Mouse (Mus musculus) cerebellum, adult 9-10 months (tissue): ENCODE data around the gene Pecam1.
A peak's percentile ranks its signal among the peaks of the same experiment; 100 is the strongest.

Source experiments
- DNase-seq: peaks from one replicate; pipeline ENCODE4 v3.0.0; 2022

Pecam1 gene

DNA sequence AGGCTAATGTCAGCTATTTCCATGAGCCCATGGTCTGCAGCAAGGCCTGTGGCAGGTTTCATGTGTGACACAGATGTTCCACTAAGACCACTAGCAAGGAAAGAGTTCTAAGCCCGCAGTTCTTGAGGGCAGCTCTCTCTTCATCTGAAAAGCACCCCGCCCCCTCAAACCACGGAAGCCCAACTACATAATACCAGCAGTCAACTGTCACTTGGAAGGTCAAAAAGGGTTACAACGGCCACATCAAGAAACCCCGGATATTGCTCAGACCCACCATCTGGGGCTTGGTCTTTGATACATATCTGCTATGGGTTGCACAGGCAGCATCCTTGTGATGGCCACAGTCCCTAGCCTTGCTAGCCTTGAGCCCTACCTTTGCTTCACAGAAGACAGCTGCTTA is 62.1 kb downstream of the Pecam1 start:
- DNase-seq: no peak

DNA sequence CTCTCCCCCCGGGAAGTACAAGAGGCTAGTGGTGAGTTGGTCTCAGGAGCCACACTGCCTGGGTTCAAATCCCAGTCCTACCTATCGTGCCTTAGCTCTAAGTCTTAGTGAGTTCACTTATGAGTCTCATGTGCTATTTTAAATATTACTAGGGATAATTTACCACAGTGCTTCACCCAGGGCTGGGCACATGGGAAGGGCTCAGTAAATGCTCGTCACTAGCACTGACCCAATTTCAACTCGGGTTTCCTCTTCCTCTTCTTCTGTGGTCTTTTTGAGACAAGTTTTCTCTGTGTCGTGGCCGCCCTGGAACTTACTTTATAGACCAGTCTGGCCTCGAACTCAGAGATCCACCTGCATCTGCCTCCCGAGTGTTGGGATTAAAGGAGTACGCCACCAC is 63.1 kb downstream of the Pecam1 start:
- DNase-seq: no peak

DNA sequence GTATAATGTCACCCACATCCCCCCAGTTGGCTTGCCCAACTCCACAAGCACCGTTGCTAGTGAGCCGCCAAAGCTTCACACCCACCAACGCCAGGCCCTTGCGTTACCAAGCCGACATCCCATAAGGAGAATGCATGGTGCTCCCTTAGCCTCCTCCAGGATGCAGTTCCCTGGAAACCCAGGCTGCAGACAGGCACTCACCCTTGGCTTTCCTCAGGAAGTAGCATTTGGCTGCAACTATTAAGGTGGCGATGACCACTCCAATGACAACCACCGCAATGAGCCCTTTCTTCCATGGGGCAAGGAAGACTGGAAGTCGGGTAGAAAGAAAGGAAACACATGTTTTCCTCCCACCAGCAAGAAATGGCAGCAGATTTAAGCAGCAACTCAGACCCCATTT is 66.4 kb downstream of the Pecam1 start:
- DNase-seq: no peak

DNA sequence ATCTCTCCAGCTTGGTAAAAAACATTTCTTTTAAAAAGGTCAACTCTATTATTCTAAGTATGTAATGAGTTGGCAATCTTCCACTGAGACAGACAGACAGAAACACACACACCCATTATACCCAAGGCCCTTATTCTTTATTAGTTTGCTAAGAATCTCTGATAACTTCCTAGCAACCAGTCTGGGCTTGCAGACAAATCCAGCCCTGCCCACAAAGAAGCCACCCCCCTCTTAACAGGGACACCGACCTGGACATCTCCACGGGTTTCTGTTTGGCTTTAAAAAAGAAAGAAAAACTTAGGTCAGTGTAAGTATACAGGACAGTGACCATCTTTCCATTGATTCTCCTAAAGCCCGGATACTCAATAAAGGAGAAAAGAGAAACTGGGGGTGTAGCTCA is 67.1 kb downstream of the Pecam1 start:
- no peak for DNase-seq

DNA sequence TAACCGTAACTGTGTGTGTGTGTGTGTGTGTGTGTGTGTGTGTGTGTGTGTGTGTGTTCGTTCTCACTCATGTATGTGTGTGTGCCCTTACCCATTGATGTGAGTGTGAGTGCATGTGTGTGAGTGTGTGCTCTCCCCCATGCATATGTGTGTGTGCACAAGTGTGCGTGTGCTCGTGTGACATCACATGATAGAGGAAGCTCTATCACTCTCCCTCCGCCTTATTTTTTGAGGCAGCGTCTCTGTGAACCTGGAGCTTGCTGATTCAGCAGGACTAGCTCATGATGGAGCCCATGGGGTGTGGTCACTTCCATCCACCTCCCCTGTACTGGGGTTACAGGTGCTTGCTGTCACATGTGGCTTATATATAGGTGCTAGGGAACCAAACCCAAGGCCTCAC is 69.3 kb downstream of the Pecam1 start:
- DNase-seq: no peak

DNA sequence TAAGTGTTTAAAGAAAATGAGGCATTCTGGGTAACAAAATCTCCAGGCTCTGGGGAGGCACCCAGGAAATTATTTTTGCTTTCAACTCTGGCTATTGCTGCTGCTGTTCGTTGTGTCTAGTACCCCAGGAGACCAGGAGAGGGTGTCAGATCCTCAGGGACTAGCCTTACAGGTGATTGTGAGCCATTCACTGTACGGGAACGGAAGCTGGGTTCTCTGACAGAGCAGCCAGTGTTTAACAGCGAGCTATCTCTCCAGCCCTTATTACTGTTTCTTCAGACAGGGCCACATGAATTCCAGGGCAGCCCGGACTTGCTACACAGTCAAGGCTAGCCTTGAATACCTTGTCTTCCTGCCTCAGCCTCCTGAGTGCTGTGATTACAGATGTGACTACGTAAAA is 70.6 kb downstream of the Pecam1 start:
- peak; percentile 46 for DNase-seq

DNA sequence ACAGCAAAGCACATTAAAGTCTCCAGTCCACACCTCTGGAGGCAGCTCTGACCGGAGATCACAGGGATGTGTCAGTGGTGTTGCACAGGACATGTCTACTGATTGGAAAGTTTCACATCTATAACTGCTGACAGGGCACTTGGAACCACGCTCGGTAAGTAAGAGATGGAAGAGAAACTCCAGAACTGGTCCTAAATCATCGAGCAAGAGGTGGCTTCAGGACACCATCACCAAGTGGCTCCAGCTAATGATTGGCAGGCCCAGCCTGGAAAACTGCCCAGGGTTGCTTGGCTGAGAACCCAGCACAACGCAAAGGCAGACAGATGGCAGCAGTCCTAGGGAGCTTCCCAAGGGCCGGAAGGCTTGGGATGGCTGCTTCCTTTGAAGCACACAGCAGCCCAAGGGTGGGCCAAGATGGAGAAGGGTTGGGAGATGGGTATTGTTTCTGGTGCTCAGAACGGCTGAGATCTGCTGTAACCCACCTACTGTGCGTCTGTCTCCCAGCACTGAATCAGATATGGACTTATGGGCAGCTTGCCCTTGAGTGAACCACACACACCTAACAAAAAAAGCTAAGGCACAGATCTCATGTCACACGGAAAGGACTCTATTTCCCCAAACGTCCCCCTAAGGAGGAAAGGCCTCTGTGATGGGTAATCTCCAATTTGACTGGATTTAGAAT is 72.4 kb downstream of the Pecam1 start:
- peak; percentile 97 for DNase-seq

DNA sequence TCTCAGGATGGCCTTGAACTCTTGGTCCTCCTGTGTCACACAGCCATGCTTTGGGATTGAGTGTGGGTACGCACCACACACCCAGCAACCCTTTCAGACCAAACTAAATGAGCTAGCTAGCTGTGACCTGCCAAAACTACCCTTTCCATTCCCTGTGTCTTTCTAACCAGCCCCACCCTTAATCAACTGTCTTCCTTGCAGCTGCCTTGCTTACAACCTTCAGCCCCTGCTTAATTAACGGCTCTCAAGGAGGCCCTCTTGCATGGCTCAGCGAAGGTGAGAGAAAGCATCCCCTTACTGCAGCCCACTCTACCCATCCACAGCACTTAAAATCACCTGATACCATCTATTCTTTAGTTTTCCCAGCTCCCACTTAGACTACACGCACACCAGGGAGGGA is 73.1 kb downstream of the Pecam1 start:
- DNase-seq: no peak

DNA sequence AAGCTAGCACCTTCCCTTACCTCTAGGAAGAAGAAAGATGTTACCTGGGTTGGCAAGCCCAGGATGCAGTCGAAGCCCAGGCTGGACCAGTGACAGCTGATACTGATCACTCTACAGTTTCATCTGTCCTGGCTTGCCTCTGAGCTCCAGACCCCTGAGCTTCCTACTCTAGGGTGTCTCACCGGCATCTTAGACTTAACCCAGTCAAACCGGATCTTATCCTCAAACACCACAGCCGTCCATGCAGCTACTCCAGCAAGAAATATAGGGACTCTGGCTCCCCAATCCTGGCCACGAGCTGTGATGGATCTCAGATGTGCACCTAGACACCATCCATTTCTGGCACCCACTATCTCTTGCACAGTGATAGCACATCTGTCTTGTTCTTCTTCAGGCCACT is 74.6 kb downstream of the Pecam1 start:
- DNase-seq: no peak

DNA sequence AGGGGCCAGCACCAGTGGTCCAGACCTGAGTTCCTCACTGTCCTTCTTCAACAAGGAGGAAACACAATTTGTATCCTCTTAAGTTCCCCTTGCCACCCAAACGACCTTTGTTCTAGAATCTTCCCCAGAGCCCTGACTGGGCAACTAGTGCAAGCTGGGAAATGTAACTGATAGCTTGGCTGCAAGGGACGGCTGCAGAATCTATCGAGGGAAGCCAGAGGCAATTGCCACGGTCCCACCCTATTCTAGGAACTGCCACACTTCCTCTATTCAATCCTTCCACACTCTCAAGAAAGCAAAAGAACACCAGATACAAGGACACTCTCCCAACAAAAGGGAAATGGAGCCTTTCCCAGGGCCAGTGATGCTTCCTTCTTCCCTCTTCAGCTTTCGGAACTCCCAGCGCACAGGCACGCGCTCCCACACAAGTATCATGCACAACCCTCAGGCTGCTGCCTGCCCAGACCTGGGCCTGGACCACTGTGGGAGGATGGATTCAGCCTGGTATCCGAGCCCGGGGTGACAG is 75.2 kb downstream of the Pecam1 start:
- DNase-seq: no peak

DNA sequence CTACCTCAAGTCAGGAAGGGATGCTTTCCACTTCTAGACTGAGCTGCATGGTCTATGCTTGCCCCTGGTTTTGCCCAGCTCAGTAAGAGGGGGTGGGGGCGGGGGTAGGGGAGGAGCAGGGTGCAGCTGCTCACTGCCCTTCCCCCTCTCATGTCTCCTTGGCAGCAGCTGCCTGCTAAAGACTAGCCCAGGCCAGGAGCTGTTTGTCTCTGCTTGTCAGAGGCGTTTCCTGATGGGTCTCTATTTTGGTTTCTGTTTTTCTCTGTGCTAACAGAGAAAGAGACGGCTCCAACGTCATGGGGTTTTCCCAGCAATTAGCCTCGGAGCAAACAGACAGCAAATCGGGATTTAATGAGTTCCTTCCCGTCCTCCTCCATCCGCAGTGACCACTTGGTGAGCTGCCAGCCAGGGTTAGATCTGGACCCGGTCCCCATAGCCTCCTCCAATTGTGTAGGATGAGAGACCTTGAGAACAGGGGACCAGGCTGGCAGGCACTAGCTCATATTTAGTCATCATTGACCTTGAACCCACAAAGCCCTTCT is 75.7 kb downstream of the Pecam1 start:
- DNase-seq: peak; percentile 56

DNA sequence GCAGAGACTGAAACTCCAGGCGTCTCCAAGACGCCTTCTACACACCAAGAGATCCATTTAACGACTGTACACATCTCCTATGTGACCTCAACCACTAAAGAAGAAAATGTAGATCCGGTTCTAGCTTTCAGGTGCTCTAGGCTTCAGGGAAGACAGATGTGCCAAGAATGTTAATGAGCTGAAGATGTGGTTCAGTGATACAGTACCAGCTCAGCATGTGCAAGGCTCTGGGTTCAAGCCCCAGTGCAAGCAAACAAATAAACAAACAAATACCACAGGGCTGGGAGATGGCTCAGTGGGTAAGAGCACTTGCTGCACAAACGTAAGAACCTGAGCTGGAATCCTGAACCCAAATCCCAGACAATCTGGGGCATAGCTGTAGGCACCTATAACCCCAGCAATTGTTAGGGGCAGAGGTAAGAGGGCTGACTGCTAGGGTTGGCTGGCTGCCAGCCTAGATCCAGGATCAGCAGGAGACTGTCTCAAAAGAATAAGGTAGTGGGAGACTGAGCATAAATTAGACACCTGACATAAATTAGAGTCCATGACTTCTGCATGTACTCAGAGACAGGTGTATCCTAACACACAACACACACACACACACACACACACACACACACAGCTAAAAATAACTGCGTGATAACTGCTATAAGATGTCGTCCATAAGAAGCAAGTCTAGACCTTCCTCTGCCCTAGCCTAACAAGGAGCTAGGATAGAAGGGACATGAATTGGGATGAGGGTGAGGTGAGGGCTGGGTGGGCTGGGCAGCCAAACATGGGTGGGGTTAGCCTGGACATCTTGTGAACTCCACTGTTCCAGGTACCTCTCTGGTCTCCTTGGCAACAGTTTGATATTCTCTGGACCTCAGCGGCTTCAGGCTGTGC is 76.5 kb downstream of the Pecam1 start:
- DNase-seq: no peak

DNA sequence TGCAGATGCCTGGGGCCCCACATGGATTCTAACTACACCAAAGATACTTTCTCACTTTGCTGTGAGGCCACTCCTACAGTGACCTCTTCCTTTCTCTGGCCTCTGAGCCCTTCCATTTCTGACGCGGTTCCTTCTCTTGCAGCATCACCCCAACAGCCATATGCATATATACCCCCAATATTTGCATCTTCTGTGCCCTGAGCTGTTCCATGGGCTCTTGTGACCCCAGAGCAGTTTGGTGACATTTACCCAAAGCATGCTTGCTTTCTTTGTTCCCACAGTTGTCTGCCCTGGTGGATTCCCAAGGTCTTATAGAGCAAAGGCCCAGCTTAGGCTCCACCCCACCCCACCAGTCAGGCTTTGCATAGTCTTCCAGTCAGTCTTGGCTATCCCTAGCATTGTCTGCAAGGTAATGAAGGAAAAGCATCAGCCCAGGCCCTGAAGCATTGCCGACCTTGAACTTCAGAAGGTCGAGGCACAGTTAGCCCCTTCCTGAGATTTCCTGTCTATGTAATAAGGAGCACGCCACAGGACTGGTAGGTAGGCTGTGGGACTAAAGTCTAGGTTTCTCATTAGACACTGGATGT is 77.4 kb downstream of the Pecam1 start:
- DNase-seq: no peak

DNA sequence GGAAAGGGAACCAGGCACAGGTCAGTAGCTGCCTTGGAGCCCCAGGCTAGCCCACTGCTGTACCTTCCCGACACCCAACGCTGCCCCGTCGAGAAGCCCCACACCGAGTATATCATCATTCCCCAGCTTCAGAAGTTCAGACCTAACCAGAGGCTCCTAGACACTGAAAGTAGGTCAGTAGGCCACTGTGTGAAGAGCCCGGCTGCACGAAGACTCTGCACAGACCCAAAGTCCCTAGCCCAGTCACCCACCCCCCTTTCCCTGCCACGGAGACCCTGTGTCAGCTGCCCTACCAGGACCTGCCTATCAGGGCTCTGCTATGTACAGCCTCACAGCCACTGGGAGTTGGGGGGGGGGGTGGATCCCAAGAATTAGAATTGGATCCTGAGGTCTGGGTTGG is 78.6 kb downstream of the Pecam1 start:
- no peak for DNase-seq

DNA sequence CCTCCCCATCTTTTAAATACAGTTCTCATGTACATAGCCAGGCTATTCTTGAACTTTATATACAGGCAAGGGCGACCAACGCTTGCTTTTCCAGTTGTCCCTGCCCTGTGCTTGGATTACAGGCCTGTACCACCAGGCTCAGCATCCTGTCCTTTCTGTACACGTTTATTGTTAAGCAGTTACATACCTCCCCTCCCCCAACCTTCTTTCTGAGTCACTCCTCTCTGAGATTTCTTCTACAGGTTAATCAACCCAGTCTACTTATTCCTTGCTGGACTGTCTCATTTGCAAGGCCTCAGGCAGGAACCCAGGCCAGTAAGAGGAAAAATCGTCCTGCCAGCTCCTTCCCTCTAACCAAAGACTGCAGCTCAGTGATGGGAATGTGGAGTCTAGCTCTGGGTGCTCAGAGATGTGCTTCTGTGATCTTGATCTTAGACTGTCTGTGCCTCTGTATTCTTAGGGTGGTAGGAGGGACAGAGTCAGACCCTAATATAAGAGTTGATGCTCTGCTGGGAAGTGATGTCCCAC is 79.4 kb downstream of the Pecam1 start:
- DNase-seq: no peak

DNA sequence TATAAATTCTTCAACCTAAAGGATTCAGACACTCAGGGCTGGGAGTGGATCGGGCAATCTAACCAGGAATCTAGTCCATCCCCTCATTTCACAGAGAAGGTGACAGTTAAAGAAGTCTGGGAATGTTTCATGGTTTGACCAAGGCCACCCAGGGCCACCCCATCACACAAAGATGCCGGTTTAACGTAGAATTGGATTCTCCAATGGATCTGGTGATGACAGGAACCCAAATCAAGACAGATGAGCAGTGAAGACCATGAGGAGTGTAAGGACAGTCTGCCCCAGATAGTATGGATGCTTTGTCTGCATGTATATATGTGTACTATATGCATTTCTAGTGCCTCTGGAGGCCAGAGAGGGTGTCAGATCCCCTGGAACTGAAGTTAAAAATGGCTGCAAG is 80.2 kb downstream of the Pecam1 start:
- no peak for DNase-seq

DNA sequence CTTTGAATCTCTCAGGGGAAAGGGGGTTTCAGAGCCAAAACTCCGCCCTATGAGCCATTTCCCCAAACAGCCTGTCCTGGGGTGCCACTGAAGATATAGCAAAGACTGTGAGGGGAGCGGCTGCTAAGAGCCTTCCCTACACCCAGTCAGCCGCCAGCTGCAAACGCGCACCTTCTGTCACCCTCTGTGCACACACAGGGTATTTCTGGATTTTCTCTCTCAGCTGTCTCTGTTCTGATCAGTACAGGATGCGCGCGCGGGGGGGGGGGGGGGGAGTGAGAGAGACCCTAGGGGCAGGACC is 80.6 kb downstream of the Pecam1 start:
- no peak for DNase-seq

DNA sequence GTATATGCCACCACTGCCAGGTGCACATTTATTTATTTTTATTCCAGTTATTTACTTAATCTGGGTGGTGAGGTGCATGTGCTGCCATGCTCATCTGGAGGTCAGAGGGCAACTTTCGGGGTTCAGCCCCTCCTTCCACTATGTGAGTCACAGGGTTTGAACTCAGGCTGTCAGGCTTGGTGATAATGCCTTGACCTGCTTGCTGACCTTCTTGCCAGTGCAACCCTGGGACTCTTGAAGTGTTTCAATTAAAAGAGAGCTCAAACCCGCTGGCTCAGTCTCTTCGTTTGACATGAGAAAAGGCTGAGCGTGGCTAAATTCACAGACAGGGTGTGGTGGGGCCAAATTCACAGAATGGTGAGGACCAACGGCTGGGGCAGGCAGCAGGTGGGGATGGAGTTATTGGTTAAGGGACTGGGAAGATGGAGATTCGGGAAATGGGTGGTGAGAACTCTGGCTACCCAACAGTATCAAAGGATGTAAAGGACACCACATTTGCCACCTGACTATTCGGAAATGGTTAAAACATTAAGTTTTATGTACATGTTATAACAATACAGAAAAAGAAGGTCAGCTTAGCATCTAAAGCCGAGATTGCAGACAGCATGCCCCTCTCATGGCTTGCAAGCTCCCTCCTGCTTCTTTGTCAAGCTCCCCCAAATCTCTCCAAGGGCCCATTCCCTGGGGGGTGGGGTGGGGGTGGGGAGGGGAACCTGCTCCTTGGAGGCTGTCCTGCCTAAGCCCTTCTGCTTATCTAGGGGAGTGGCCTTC is 81.1 kb downstream of the Pecam1 start:
- DNase-seq: no peak

DNA sequence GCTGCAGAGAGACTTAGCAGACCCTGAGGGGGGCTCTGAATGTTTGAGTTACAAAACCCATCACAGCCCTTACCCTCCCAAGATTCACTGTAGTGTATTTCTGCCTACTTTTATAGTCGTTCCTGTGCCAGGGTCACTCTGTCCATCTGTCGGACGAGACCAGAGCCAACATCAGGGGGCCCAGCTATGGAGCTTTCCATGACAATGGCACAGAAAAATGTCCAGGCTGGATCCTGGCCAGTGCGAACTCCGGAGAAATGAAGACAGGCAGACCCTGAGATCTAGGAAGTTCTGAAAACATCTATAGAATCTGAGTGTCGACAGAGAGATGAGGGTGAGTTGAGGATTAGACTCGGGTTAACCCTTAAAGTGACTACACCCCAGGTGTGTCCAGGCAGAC is 82.1 kb downstream of the Pecam1 start:
- DNase-seq: no peak

DNA sequence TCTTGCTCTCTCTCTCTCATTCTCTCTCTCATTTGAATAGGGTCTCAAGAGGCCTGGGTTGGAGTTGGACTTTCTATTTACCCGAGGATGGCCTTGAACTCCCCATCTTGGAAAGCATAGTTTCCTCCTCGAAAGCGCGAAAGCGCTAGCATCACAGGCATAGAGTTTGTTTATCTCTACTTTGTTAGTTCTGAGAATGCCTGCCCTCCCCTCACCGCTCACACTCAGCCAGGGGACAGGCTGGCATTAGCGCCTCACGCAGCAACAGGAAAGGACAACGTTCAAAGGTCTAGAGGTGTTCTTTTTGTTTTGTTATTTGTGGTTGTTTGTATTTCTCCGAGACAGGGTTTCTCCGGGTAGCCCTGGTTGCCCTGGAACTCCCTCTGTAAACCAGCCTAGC is 82.6 kb downstream of the Pecam1 start:
- no peak for DNase-seq

DNA sequence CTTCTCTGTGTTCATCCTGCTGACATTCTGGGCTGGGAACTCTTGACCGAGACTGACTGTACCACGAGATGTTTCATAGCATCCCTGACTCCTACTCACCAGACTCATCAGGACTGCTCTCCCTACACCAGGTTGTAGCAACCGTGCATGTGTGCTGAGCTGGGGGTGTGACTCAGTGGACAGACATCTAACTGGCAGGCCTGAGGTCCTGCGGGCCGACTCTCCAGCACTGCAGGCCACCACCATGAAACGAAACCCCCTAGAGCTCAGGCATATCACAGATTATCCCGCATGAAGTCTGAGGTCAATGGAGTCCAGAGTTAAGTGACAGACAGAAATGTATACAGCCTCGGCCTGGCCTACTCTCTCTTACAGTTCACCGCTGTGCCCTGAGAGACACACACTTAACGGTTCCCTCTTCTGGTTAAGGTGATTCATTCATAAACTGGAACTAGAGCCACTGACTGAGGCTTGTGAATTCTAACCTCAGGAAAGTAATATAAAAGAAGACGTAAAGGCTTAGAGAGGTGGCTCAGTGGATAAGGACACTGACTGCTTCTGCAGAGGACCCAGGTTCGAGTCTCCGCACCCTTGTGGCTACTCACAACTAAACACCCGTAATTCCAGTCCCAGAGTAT is 83.8 kb downstream of the Pecam1 start:
- DNase-seq: no peak

DNA sequence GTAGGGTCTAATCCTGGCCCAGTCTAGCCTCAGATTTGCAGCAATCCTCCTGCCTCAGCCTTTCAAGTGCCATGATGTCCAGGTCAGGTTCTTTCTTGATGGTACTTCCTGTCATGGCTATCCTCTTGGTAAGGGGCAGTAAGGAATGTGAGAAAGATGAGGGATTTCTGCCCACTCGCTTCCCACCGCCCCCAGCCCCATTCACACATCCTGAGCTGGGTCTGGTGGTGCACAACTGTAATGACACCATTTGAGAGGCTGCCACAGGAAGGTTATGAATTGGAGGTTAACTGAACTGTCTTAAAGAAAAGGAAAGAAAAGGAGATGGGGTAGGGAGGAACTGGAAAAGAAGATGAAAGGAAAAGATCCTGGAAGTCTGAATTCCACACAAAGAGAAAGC is 84.6 kb downstream of the Pecam1 start:
- DNase-seq: no peak
